Mouse (Mus musculus) cortical plate, adult 2 months (tissue): ENCODE data around the gene Ttc19.

Experiments
- CTCF ChIP-seq: fragments of 200-500 bp; IDR thresholded peaks from 2 replicates; pipeline ENCODE4 v1.5.1; 2011; ENCODE audit warnings: mild to moderate bottlenecking, control low read depth, low read length; ENCODE audit not compliant: insufficient read depth; ENCODE audit errors: extremely low read depth
- POLR2A ChIP-seq: fragments of 200-500 bp; IDR thresholded peaks from 2 replicates; pipeline ENCODE4 v1.6.1; 2011; ENCODE audit warnings: mild to moderate bottlenecking, low read length, control low read depth; ENCODE audit not compliant: insufficient read depth; ENCODE audit errors: extremely low read depth

DNA sequence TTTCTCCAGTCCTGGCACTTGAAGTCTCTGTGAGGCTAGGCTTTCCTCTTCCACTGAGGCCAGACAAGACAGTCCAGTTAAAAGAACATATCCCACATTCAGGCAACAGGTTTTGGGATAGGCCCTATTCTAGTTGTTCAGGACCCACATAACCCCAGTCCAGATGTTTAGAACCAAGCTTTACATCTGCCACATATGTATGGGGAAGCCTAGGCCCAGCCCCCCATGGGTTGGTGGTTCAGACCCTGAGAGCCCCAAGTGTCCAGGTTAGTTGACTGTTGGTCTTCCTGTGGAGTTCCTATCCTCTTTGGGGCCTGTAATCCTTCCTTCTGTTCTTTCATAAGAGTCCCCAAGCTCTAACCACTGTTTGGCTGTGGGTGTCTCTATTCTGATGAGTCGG is 6.4 kb downstream of the Ttc19 start:
- TF ChIP-seq CTCF (no peak), POLR2A (no peak)
